Mouse (Mus musculus) activated CD4-positive, CD25-positive, alpha-beta regulatory T cell, adult 4 months (primary cell): ENCODE results near the gene Cep78. TPM values are rescaled to one million over a fixed set of nuclear protein-coding genes. Genes with fewer than 3 reads are reported as not detected.

Source experiments
- ATAC-seq: one replicate; pipeline ENCODE4 v1.8.0; 2017
- polyA plus RNA-seq, 2 experiments: library from polyadenylated mRNA; unstranded; fragments of 100-300 nt; shearing (Covaris generic); gene quantifications; one replicate each; pipeline ENCODE4 v1.2.1; 2017

The Cep78 gene
- 1 to 10 TPM; 2.2 to 3.0 TPM for polyA plus RNA-seq

- peak; percentile 85 for ATAC-seq
Observed at GRCm38 (mm10) chr19:15984449-15985171, at the start of gene Cep78. Cep78 (minus strand) TSS chr19:15984989.

GRCm38 (mm10) chr19:16031276-16031675 lies 46.5 kb upstream of the Cep78 start:
- ATAC-seq, result no peak

- ATAC-seq, result peak; percentile 92
Observed at GRCm38 (mm10) chr19:16029253-16029771, 44.5 kb upstream of the Cep78 start.

DNA sequence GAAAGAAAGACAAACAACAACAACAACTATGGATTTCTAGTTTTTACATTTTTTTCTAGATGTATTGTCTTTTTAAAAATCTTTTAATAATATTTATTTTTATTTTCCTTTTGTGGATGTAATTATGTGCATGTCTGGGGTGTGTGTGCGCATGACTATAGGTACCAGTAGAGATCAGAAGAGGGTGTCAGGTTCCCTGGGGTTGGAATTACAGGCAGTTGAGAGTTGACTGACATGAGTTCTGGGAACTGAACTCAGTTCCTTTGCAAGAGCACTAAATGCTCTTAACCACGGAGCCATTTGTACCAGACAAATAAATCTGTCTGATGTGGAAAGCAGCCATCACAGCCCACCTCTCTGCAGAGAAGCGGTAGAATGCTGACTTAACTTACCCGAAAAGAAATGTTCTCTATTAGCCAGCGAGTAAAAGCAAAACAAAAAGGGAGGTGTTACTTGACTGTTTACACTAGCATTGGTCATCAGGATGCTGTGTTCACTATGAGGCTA lies 44.0 kb upstream of the Cep78 start:
- peak; percentile 37 for ATAC-seq

DNA sequence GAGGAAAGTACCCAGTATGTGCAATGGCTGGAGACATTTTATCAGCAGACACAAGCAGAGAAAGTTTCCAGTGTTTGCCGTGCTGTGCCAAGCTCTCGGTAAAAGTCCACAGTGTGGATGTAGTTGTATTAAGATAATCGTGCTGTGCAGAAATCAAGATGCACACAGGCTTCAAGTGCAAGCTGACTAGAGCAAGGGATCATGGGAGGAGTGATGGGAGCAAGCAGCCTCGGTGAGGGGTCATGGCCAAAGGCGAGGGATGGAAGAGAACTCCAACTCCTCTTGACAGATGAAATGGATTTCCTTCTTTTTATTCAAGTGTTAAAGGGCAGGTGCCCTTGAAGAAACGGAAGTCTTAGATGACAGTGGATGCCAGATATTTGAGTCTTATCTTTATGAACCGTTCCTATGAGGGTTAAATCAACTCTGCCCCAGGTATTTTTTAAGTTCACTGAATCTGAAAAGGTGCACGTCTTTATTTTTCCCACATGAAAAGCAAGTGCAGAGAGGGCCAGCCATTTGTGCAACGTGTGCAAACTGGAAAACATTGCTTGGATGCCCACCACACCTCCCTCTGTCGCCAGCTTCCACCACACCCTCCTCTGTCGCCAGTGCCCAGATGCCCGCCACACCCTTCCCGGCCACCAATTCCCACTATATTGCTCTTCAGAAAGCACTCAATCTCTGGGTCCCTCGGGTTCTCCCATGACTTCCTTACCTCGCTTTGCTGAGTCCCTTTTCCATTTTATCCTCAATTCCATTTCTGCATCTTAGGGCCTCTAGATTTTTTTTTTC lies 43.3 kb upstream of the Cep78 start:
- ATAC-seq, result no peak

DNA sequence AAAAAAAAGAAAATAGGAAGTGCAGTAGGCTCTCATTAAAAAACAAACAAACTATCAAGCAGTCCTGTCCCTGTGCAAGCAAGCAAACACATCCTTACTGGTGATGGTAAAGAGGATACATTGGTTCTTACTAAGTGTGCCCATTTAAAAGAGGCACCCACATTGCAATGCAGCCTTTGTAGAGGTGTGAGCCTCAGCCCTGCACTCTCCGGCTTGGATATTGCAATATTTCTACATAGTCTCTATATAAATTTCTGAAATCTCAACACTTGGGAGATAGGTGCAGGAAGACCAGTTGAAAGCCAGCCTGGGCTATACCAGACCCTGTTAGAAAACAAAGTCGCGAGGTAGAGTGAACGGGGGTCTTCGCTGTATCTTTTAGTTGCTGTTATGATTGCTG lies 41.5 kb upstream of the Cep78 start:
- ATAC-seq, result no peak

- ATAC-seq, result no peak
Observed at GRCm38 (mm10) chr19:16022178-16022577, 37.4 kb upstream of the Cep78 start.

DNA sequence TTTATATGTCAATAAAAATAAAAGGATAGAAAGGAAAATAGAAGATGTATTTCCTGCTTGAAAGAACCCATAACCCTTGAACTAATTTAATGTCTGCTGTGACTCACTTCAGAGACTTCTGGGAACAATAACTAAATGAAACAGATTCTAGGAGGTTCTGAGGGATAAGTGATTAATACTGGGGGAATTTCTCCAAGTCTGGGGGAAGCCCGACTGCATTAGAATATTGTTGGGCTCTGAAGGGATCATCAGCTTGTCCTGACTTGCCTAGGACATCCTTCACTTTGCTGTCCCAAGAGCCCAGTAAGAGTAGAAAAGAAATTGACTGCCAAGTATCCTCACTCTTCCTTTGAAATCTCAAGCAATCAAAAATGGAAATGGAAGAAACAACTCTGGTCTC lies 31.4 kb upstream of the Cep78 start:
- no peak for ATAC-seq

GRCm38 (mm10) chr19:16015191-16015968 lies 30.6 kb upstream of the Cep78 start:
- no peak for ATAC-seq

DNA sequence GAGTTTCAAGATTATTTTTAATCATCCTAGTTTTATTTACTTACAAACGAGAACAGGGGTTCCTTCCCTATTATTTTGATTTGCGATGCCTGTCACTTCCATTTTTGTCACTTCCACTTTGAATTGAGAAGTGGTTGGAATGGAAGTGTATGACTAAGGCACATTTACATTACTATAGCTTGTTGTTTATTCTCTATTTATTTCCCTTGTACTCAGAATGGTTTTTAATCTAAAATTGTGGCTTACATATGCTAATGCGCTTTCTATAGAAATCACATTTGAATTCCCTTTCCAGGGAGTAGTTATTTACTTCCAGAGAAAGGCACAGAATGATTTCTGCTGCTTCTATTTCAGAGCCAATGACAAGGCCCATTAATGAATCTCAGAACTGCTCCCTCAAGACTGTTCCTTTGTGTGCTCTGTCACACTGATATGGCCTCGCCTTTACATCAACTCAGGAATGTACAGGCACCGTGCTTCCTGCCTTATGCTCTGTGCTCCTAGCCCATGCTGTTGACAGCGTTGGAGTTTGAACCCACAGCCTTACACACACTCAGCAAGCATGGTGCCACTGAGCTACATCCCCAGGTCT lies 25.1 kb upstream of the Cep78 start:
- no peak for ATAC-seq

- no peak for ATAC-seq
Observed at GRCm38 (mm10) chr19:16009111-16009510, 24.3 kb upstream of the Cep78 start.

DNA sequence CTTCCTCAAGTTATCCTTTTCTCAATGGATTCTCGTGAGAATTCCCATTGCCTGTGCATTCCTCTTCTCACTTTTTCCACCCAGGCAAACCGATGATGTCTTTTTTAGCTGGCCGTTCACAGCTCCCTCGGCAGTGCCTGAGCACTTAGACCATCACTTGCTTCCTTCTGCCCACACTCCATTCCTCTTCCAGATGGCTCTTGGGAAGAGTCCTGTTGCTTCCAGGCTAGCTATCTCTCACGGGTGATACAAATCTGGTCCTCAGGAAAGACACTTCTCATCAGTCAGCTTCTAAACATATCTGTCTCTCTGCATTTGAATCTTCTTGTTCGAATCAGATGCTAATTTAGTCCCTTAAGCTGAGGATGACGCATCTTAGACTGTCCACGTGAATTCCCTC lies 22.3 kb upstream of the Cep78 start:
- ATAC-seq, result no peak

GRCm38 (mm10) chr19:15998157-15998556 lies 13.4 kb upstream of the Cep78 start:
- no peak for ATAC-seq

DNA sequence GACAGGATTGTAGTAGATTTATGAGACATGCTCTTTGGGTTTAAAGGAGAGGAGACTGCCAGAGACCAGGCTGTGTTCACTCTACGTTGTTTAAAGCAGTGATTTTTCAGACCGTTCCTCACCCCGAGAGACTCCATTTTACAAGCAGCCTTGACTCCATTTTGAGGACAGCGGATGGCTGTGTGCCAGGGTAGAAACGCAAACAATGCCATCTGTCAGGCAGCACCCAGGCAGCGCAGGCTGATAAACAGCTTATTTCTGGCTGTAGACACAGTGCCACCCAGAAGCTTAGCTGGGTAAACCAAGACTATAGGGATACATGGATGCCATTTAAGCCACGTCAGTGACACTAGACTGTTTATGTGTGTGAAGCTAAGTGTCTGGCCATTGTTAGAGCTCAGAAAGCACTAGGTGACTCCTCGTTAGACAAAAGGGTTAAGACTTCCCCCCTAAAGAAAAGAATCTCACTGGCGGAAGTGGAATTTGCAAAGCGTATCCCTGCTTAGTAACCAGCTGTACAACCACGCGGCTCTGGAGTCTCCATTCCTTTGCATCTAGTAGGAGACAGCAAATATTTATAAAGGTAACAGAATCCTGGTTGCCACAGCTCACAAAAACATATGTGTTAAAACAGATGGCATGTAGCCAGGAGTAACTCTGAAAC lies 12.2 kb upstream of the Cep78 start:
- no peak for ATAC-seq

- ATAC-seq, result no peak
Observed at GRCm38 (mm10) chr19:15990102-15990501, 5.3 kb upstream of the Cep78 start.

DNA sequence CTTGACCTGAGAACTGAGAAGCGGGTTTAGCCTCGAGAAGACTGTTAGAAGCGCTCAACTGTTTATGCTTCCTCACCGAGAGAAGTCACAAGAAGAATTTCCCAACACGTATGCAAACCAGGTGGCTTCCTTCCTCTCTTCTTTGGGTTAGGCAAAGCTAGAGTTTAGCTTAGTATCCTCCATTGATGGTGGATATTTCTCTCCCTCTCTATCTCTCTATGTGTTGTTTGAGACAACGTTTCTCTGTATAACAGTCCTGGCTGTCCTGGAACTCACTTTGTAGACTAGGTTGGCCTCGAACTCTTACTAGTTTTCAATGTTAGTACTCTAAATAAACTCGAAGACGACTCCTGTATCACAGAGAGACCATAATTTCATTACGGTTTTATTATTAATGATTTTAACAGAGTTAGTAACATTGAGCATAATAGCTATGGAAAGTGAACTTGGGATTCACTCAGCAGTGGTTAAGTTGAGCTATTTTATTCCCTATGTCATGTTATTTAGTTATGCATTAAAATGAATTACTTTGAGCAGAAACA lies 454 bp upstream of the Cep78 start:
- ATAC-seq, result peak; percentile 31

DNA sequence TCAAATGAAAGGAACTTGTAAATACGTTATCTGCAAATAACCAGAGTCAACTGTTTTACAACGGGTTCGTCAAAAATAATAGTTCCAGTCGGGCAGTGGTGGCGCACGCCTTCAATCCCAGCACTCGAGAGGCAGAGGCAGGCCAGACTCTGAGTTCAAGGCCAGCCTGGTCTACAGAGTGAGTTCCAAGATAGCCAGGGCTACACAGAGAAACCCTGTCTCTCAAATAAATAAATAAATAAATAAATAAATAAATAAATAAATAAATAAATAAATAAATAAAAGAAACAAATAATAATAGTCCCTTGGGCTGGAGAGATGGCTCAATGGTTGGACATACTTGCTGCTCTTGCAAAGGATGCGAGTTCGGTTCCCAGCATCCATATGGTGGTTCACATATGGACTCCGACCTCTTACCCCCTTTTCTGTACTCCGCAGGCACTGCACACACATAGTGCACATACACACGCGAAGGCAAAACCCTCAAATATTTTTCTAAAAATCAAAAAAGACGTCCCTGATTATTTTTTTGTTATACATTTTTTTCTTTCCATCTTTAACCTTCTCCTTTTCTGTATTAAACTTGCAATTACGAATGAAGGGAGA lies 947 bp downstream of the Cep78 start:
- no peak for ATAC-seq

- ATAC-seq, result no peak
Observed at GRCm38 (mm10) chr19:15982926-15983738, 1.7 kb downstream of the Cep78 start.

DNA sequence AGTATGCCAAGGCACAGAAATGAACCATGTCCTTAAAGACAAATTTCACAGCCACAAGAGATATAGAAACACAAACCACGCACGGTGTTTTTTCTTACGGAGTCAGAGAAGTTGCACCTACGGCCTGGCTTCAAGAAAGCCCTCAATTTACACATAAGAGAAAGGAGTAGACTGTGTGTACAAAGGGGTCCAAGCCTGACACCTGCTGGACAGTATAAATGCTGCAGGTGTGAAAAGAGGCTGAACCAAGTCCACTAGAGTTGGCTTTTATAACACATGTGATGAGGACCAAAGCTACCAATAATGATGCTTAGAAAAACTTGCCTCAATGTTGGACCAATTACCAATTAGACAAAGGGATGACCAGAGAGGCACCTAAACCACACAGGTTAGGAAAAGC lies 2.9 kb downstream of the Cep78 start:
- peak; percentile 65 for ATAC-seq

- ATAC-seq, result no peak
Observed at GRCm38 (mm10) chr19:15973365-15973764, 11.4 kb downstream of the Cep78 start.
